Mouse (Mus musculus) brain, embryonic 14.5 days (tissue): ENCODE data around the gene Gpkow. TPM values are rescaled to one million over a fixed set of nuclear protein-coding genes. Genes with fewer than 3 reads are reported as not detected.
"Not testable (repeated sequence)": the region's sequence is repeated elsewhere in the genome, so short reads cannot be mapped to it uniquely, and the experiment has no call there.

Experiments used
- DNase-seq: peaks from one replicate; pipeline ENCODE4 v3.0.0-alpha.2; 2011; ENCODE audit warnings: low read depth
- CTCF ChIP-seq: fragments of 200-500 bp; IDR thresholded peaks from 2 replicates; pipeline ENCODE4 v1.5.1; 2012; ENCODE audit warnings: inconsistent platforms, mild to moderate bottlenecking, moderate library complexity, borderline replicate concordance; ENCODE audit not compliant: insufficient read depth, insufficient read length; ENCODE audit errors: extremely low read depth
- POLR2A ChIP-seq: fragments of 200-500 bp; IDR thresholded peaks from 2 replicates; pipeline ENCODE4 v1.6.1; 2012; ENCODE audit warnings: mild to moderate bottlenecking, inconsistent platforms, borderline replicate concordance; ENCODE audit not compliant: poor library complexity, insufficient read depth, insufficient read length, severe bottlenecking; ENCODE audit errors: extremely low read depth
- polyA plus RNA-seq: library from polyadenylated mRNA; depleted of rRNA; stranded (reverse); fragments of >200 nt; gene quantifications from 2 replicates; pipeline ENCODE4 v1.2.3, GENCODE M21; 2012

The Gpkow gene
- polyA plus RNA-seq, 1 experiment = 28.2 TPM

GRCm38 (mm10) chrX:7696520-7696919 is 411 bp upstream of the Gpkow start:
- DNase-seq = no peak
- TF ChIP-seq CTCF (no peak), POLR2A (no peak)

GRCm38 (mm10) chrX:7713764-7714134 is 16.8 kb downstream of the Gpkow start:
- DNase-seq = not testable (repeated sequence)

DNA sequence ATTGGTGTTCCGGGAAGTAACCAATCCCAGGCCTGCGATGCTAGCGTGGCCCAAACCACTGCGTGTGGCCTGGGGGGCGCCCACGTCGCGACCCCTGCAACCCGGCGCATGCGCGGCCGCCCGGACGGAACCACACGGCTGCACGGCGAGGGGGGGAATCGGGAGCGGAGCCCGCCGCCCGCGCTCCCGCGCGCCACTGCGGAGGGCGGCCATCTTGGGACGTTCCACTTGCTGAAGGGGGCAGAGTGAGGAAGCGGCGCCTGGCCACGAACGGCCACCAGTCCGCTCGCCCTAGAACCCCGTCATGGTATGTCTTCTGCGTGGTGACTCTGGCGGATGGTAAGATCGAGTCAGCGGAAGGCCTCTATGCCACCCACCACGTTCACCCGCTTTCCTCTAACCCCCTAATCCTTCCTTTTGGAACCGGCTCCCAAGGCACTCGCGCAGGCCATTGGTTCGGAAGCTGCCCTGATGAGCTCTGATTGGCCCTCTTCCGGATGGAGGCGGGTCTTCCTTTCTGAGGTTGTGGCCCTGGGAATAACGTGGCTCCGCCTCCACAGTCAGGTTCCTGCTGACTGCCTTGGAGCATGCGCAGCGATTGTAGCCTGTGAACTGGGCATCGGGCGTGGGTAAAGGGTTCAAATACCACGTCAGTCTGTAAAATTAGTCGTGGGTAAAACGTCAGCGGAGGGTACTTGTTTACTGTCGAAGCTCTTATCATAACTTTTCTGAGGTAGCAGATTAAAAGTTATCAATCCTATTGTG is 17.4 kb downstream of the Gpkow start, which contains the start of gene Wdr45:
Gene Wdr45, plus strand, starts transcription at position 199 of the 765 bp plus-strand sequence.
- DNase-seq = peak; percentile 98

DNA sequence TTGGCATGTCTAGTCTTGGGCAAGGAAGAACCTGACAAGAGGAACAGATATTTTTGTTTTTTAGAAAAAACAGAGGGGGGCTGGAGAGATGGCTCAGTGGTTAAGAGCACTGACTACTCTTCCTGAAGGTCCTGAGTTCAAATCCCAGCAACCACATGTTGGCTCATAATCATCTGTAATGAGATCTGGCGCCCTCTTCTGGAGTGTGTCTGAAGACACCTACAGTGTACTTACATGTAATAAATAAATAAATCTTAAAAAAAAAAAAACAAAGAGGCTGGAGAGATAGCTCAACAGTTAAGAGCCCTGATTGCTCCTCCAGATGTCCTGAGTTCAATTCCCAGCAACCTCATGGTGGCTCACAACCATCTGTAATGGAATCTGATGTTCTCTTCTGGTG is 19.1 kb downstream of the Gpkow start:
- not testable (repeated sequence) for DNase-seq

DNA sequence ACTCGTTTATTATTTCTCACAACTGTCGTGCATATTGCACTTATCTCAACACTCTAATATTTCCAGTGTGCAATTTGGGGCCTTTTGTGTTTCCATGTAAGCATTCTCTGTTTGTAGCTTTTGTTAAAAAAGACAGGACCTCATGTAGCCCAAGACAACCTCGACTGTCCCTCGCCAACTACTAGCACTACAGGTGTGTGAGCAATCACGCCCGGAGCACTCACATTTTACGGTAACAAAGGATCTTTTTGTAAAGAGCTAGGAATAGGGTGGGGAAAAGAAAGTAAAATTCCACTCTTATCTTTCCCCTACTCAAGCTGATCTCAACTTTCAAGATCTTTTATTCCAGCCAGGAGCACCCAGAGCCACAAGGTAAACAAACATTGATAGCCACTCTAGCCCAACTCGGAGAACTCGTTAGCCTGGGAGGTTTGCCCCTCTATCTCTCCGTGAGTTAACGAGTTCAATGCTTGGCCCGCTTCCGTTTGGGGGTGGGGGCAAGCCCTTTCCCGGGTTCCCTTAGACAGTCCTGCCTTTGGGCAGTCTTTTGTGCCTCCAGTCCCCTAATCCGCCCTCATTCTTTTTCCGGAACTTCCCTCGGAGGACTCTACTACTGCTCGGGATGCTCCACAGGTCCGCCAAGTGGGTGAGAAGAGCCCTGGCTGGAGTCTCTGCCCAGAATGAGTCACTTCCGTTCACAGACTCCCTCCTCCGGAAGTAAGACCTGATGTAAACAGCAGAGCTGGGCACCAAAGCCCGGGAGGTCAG is 24.8 kb downstream of the Gpkow start, which contains the start of gene Gm45208:
Gene Gm45208, plus strand, starts transcription at position 732 of the 768 bp plus-strand sequence.
- no peak for TF ChIP-seq POLR2A
- DNase-seq = peak; percentile 89

- no peak for DNase-seq
- no peak for TF ChIP-seq CTCF
- TF ChIP-seq POLR2A = no peak
Observed at GRCm38 (mm10) chrX:7722282-7722611, 25.3 kb downstream of the Gpkow start.

GRCm38 (mm10) chrX:7722691-7723090 is 25.8 kb downstream of the Gpkow start:
- DNase-seq = no peak
- TF ChIP-seq POLR2A = no peak
- TF ChIP-seq CTCF = no peak

GRCm38 (mm10) chrX:7724135-7724534 is 27.2 kb downstream of the Gpkow start:
- DNase-seq = no peak

DNA sequence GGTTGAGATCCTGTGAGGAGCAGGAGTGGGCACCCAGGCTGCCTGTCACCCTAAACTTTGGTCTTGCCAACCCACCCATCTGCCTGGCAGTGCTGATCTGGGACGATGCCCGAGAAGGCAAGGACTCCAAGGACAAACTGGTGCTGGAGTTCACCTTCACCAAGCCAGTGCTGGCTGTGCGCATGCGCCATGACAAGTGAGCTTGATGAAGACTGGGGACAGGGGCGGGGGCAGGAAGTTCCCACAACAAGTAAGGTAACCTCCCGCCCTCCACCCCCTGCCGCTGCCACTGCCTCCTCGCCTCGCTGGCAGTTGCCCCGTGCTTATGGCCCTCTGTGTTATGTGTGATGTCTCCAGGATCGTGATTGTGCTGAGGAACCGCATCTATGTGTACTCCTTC is 28.9 kb downstream of the Gpkow start:
- no peak for DNase-seq

More at GRCm38 (mm10) chrX:7724135-7724534, 27.2 kb downstream of the Gpkow start:
- TF ChIP-seq CTCF = no peak
- TF ChIP-seq POLR2A = no peak

GRCm38 (mm10) chrX:7727176-7727575 is 30.2 kb downstream of the Gpkow start:
- DNase-seq = no peak
- TF ChIP-seq POLR2A (no peak), CTCF (no peak)

More for the DNA sequence above, 28.9 kb downstream of the Gpkow start:
- TF ChIP-seq CTCF (no peak), POLR2A (no peak)

- TF ChIP-seq CTCF (no peak), POLR2A (no peak)
- DNase-seq = peak; percentile 96
Observed at GRCm38 (mm10) chrX:7728215-7728921, 31.4 kb downstream of the Gpkow start, which contains the start of gene Praf2. TSS of gene Praf2 (plus strand) at chrX:7728439.

DNA sequence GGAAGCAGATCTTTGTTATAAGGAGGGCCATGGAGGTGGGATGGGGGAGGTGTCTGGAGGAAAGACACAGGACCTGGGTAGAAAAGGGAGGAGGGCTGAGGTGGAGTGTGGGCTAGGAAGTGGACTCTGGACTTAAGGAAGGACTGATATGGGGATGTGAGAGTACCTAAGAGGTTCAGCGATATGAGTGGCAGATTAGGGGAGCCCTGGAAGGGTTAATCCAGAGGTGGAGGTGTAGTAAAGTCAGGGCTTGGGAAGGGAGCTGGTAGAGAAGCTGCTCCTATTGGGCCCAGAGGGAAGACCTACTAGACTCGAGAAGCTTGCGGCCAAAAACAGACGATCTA is 32.0 kb downstream of the Gpkow start:
- TF ChIP-seq CTCF (no peak), POLR2A (no peak)

More for the DNA sequence above, 32.0 kb downstream of the Gpkow start:
- DNase-seq = no peak
